Comparison of ENCODE assay signal across 8 mouse cellular contexts in the genomic region with DNA sequence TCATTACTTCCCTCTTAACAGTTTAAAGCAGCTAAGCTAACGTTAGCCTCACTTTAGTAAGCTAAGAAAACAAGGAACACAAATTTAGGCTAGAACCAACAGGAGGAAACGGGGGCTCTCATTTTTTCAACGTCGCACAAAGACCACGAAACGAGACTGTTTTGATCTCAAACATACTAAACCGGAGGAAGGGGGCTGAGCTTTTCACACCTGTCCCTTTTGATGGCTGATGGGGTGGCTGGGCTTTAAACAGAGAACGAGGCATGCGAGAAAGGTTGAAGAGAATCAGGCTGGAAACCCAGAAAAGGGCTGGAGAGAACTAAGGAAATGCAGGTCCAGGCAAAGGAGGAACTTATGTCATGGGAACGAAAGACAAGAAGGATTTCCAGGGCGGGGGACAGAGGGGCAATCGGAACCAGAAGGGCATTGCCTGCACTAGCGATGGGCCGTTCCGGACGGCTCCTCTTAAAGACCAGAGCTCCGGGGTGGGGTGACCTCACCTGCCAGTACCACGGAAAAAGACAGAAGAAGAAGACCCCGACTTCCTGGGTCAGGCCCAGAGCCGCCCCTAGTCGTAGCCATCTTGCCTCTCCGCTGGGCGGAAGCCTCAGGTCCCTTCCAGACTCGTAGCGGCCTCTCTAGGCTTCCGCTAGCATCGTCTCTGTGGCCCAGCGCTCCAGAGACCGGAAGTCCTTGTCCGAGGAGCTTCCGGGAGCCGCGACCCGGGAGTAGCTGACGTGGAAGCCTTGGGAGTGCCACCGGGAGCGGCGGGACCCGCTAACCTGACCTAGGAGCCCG. TPM values are rescaled to one million over a fixed set of nuclear protein-coding genes. Genes with fewer than 3 reads are reported as not detected.
DNase-seq lines count a peak whose midpoint lies in the region; ATAC-seq lines count a peak whose summit lies in the region.

A gene (plus strand): TSS at position 429 of the 798 bp plus-strand sequence.
A gene (minus strand): TSS at position 695 of the 798 bp plus-strand sequence.

- H3K4me1 ChIP-seq in heart, embryonic 14.5 days (ENCODE audit: control insufficient read depth in 2 of 2, insufficient read depth in 2 of 2, low read length in 2 of 2), result peaks cover 2 to 19% of the 10 kb centered on the region in 2 experiments; a peak in 2 of 4 replicates
- H3K4me1 ChIP-seq in liver, embryonic 13.5 days (replicated peaks), result peaks cover 43% of the 10 kb centered on the region
- H3K4me1 ChIP-seq in stomach, embryonic 16.5 days (ENCODE audit: control insufficient read depth, insufficient read depth, low read length), result peaks cover 9% of the 10 kb centered on the region

- ATAC-seq in CD4-positive, CD25-positive, alpha-beta regulatory T cell, adult 4 months, result peak; percentile 99
- peak; percentile 97 for ATAC-seq in heart, embryonic 14.5 days (ENCODE audit: insufficient number of reproducible peaks, insufficient read depth, low FRiP score, low read depth)
- ATAC-seq in liver, embryonic 13.5 days (ENCODE audit: low read depth), result peak; percentile 98
- ATAC-seq in stomach, embryonic 16.5 days (ENCODE audit: insufficient read depth, low FRiP score), result peak; percentile 98

- H3K4me3 ChIP-seq in heart, embryonic 14.5 days (ENCODE audit: control insufficient read depth in 1 of 2, insufficient read depth in 1 of 2, low read depth in 1 of 2, low read length in 2 of 2), result peak within 1 kb of the TSS; percentile 78 to 93
- peak within 1 kb of the TSS; percentile 76 for H3K4me3 ChIP-seq in liver, embryonic 13.5 days (replicated peaks)
- H3K4me3 ChIP-seq in stomach, embryonic 16.5 days (replicated peaks; ENCODE audit: low read length), result peak within 1 kb of the TSS; percentile 76

- no peaks in the 10 kb centered on the region for H3K9me3 ChIP-seq in heart, embryonic 14.5 days (ENCODE audit: control insufficient read depth, low read length)
- H3K9me3 ChIP-seq in liver, embryonic 13.5 days (replicated peaks), result no peaks in the 10 kb centered on the region
- H3K9me3 ChIP-seq in stomach, embryonic 16.5 days (replicated peaks; ENCODE audit: control insufficient read depth, low read length), result no peaks in the 10 kb centered on the region

- WGBS in heart, embryonic 14.5 days, result under 1% methylated on average over 40 of the region's 40 CpGs
- under 1% methylated on average over 40 of the region's 40 CpGs for WGBS in liver, embryonic 13.5 days (ENCODE audit: insufficient replicate concordance)
- WGBS in stomach, embryonic 16.5 days, result under 1% methylated on average over 40 of the region's 40 CpGs

- H3K27me3 ChIP-seq in heart, embryonic 14.5 days (ENCODE audit: control insufficient read depth, insufficient read depth, low read length), result no peaks in the 10 kb centered on the region
- no peaks in the 10 kb centered on the region for H3K27me3 ChIP-seq in liver, embryonic 13.5 days
- no peaks in the 10 kb centered on the region for H3K27me3 ChIP-seq in stomach, embryonic 16.5 days (ENCODE audit: control insufficient read depth, insufficient read depth, low read length)

- H3K36me3 ChIP-seq in heart, embryonic 14.5 days (ENCODE audit: control insufficient read depth, insufficient read depth, low read length), result peaks cover 42% of the 10 kb centered on the region
- peaks cover 27% of the 10 kb centered on the region for H3K36me3 ChIP-seq in liver, embryonic 13.5 days
- peaks cover 5% of the 10 kb centered on the region; the same call in 1 of the 2 replicates for H3K36me3 ChIP-seq in stomach, embryonic 16.5 days (ENCODE audit: control insufficient read depth, insufficient read depth, low read length)

- peak within 1 kb of the TSS; percentile 74 for H3K4me2 ChIP-seq in heart, embryonic 14.5 days (ENCODE audit: low read length)
- H3K4me2 ChIP-seq in liver, embryonic 13.5 days, result peak within 1 kb of the TSS; percentile 82
- H3K4me2 ChIP-seq in stomach, embryonic 16.5 days (ENCODE audit: low read depth, low read length), result peak within 1 kb of the TSS; percentile 65

- H3K9ac ChIP-seq in heart, embryonic 14.5 days (ENCODE audit: low read length), result peak within 1 kb of the TSS; percentile 85
- peak within 1 kb of the TSS; percentile 88 for H3K9ac ChIP-seq in liver, embryonic 13.5 days
- H3K9ac ChIP-seq in stomach, embryonic 16.5 days (ENCODE audit: low read length), result peak within 1 kb of the TSS; percentile 91

- DNase-seq in c-Kit-negative CD71-positive TER-119-positive erythroid progenitor cells, embryonic 14.5 days (ENCODE audit: low read depth, low spot score), result peak; percentile 90
- peak; percentile 87 for DNase-seq in fibroblast of lung, adult 2 months (ENCODE audit: low read depth)
- DNase-seq in kidney, postnatal 14 days, result peak; percentile 96
- DNase-seq in liver, embryonic 13.5 days, result peak; percentile 88
- DNase-seq in neural tube, embryonic 10.5 days (ENCODE audit: extremely low spot score, low spot score), result peak; percentile 97

- H3K27ac ChIP-seq in heart, embryonic 14.5 days (replicated peaks in 1 of 2; ENCODE audit: control insufficient read depth in 1 of 2, insufficient read depth in 1 of 2, low read depth in 2 of 2, low read length in 2 of 2), result peak within 1 kb of the TSS; percentile 82 to 84
- peak within 1 kb of the TSS; percentile 80 for H3K27ac ChIP-seq in liver, embryonic 13.5 days
- peak within 1 kb of the TSS; percentile 89 for H3K27ac ChIP-seq in stomach, embryonic 16.5 days (ENCODE audit: low read length)

RNA-seq across cellular contexts. Expression of the first gene that starts in this region (rescaled TPM):
- polyA plus RNA-seq in CD4-positive, CD25-positive, alpha-beta regulatory T cell, adult 4 months (2017; shearing (Covaris generic)), result 100 to 1,000 TPM in 1 of 2 experiments, 10 to 100 TPM in 1; 97.8 to 161 TPM
- polyA plus RNA-seq in heart, embryonic 14.5 days (2014; fragmentation: Nextera tagmentation; extraction: Ambion mirVana), result 157 and 163 TPM in 2 replicates
- 64.4 and 80.4 TPM in 2 replicates for polyA plus RNA-seq in liver, embryonic 13.5 days (2015; fragmentation: Nextera tagmentation; extraction: Ambion mirVana)
- 238 and 260 TPM in 2 replicates for polyA plus RNA-seq in stomach, embryonic 16.5 days (2015; fragmentation: Nextera tagmentation; extraction: Ambion mirVana)

RNA-seq across cellular contexts. Expression of the second gene that starts in this region (rescaled TPM):
- 100 to 1,000 TPM; 105 to 161 TPM for polyA plus RNA-seq in CD4-positive, CD25-positive, alpha-beta regulatory T cell, adult 4 months (2017; shearing (Covaris generic))
- polyA plus RNA-seq in heart, embryonic 14.5 days (2014; fragmentation: Nextera tagmentation; extraction: Ambion mirVana), result 120 TPM in 2 replicates
- polyA plus RNA-seq in liver, embryonic 13.5 days (2015; fragmentation: Nextera tagmentation; extraction: Ambion mirVana), result 33.6 and 38.6 TPM in 2 replicates
- polyA plus RNA-seq in stomach, embryonic 16.5 days (2015; fragmentation: Nextera tagmentation; extraction: Ambion mirVana), result 132 and 145 TPM in 2 replicates

Comparison
In these comparisons a context has a peak if more than half of its experiments do, and no peak if none do; other contexts are left out.
1. Peak in every context shown above with its lines: DNase-seq, ATAC-seq, H3K4me3 ChIP-seq and H3K27ac ChIP-seq.